Mouse (Mus musculus) heart, embryonic 10.5 days (tissue): Measurements from ENCODE around the gene Klrc3. TPM values are rescaled to one million over a fixed set of nuclear protein-coding genes. Genes with fewer than 3 reads are reported as not detected.
"Not testable (repeated sequence)": the region's sequence is repeated elsewhere in the genome, so short reads cannot be mapped to it uniquely, and the experiment has no call there.

ENCODE experiments used
- DNase-seq: peaks from one replicate; pipeline ENCODE4 v3.0.0-alpha.2; 2017; ENCODE audit warnings: low spot score
- H3K27ac ChIP-seq: fragments of 300-500 bp; sonication (generic); 2 replicates; pipeline ENCODE4 v1.5.1; 2016; ENCODE audit warnings: mild to moderate bottlenecking
- H3K27me3 ChIP-seq: fragments of 300-500 bp; sonication (generic); 2 replicates; pipeline ENCODE4 v1.6.1; 2016; ENCODE audit warnings: mild to moderate bottlenecking; ENCODE audit not compliant: poor library complexity, insufficient read depth, severe bottlenecking
- H3K36me3 ChIP-seq: fragments of 300-500 bp; sonication (generic); 2 replicates; pipeline ENCODE4 v1.6.1; 2016; ENCODE audit warnings: mild to moderate bottlenecking, moderate library complexity
- H3K4me1 ChIP-seq: fragments of 300-500 bp; sonication (generic); 2 replicates; pipeline ENCODE4 v1.6.1; 2016; ENCODE audit warnings: mild to moderate bottlenecking
- H3K4me3 ChIP-seq: fragments of 300-500 bp; sonication (generic); 2 replicates; pipeline ENCODE4 v1.5.1; 2016; ENCODE audit warnings: mild to moderate bottlenecking, moderate library complexity
- H3K9me3 ChIP-seq: fragments of 300-500 bp; sonication (generic); 2 replicates; pipeline ENCODE4 v1.6.1; 2016; ENCODE audit warnings: mild to moderate bottlenecking, moderate library complexity
- WGBS: fragments of 180-500 bp; shearing (Covaris S2); methylation state at CpG from one replicate; pipeline ENCODE4 v1.1.7; 2016; 5-methylcytosine and 5-hydroxymethylcytosine counted together
- microRNA-seq: library from miRNA; unstranded; fragments of <30 nt; microRNA quantifications from one replicate; pipeline ENCODE4, GENCODE M21; 2017
- polyA plus RNA-seq: library from polyadenylated mRNA; unstranded; fragments of >200 nt; fragmentation: Nextera tagmentation; extraction: Ambion mirVana; gene quantifications from 2 replicates; pipeline ENCODE4 v1.2.1, GENCODE M21; 2016

Gene Klrc3
- not detected in 2 replicates for polyA plus RNA-seq

GRCm38 (mm10) chr6:129643237-129643636 is at the start of gene Klrc3:
Gene Klrc3, minus strand, starts transcription at chr6:129643337.
- not testable (repeated sequence) for H3K27ac ChIP-seq, H3K36me3 ChIP-seq, H3K4me3 ChIP-seq, DNase-seq, H3K27me3 ChIP-seq, H3K9me3 ChIP-seq, H3K4me1 ChIP-seq
- WGBS, result 76% methylated on average over 3 of the region's 3 CpGs

GRCm38 (mm10) chr6:129691436-129691835 is 48.3 kb upstream of the Klrc3 start:
- not testable (repeated sequence) for DNase-seq, H3K27ac ChIP-seq, H3K9me3 ChIP-seq, H3K27me3 ChIP-seq, H3K4me1 ChIP-seq, H3K4me3 ChIP-seq, H3K36me3 ChIP-seq
- 62% methylated on average over 10 of the region's 10 CpGs for WGBS

DNA sequence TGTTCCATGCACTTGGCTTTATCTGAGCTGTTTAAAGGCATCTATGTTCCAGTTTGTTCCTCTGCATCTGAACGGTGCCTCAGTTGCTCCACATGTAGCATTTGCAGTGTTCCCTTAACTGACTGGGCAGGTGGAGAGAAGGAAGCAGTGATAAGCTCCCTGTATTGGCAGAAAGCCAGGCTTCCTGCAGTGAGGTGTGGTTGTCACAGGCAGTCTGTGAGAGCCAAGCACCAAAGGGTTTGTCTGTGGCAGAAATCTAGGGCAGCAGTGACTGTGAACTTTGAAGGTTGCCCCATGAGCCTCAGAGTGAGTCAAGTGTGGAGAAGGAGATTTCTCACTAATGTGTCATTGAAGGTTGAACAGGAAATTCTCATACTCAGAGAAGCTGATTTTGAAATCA is 37.2 kb upstream of the Klrc3 start:
- H3K36me3 ChIP-seq, result no peaks in the 10 kb centered on the region
- H3K4me3 ChIP-seq, result no peak overlapping the region
- no peak overlapping the region for H3K27ac ChIP-seq
- no peaks in the 10 kb centered on the region for H3K27me3 ChIP-seq
- no peak for DNase-seq
- H3K9me3 ChIP-seq, result no peaks in the 10 kb centered on the region
- 52% methylated on average over 1 of the region's 1 CpGs for WGBS
- H3K4me1 ChIP-seq, result no peaks in the 10 kb centered on the region

DNA sequence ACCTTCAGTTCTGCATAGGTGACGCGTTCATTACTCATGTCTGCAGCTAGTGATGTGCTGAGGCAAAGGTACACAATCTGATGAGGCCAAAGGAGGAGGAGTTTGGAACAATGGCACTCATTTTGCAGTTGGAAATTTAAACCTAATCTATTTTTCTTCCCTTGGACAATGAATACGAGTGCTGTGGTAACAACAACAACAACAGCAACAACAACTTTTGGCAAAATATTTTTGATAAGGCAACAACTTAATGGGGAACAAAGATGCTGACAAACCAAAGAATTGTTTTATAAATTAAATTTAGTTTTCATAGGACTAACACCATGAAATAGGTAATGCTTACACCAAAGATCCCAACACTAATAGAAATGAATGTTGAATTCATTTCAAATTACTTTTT is 35.7 kb upstream of the Klrc3 start, which contains the start of gene Klrc1:
TSS of gene Klrc1 (minus strand) at position 101 of the 400 bp plus-strand sequence.
- H3K4me3 ChIP-seq, result no peak within 1 kb of the TSS
- H3K36me3 ChIP-seq, result no peaks in the 10 kb centered on the region
- no peaks in the 10 kb centered on the region for H3K4me1 ChIP-seq
- no peaks in the 10 kb centered on the region for H3K9me3 ChIP-seq
- no peak for DNase-seq
- H3K27ac ChIP-seq, result no peak within 1 kb of the TSS
- no peaks in the 10 kb centered on the region for H3K27me3 ChIP-seq
- WGBS, result 76% methylated on average over 3 of the region's 3 CpGs

DNA sequence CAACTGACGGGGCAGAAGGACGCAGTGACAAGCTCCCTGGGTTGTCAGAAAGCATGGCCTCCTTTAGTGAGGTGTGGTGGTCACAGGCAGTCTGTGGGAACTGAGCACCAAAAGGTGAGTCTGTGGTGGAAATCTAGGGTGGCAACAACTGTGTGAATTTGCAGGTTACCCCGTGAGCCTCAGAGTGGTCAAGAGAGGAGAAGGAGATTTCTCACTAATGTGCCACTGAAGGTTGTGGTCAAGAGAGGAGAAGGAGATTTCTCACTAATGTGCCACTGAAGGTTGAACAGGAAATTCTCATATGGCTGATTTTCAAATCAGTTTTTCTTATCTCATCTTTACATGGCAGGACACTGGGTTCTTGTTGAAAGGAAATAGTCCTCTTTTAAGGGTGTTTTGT is 18.2 kb upstream of the Klrc3 start:
- WGBS, result no CpG with 5 or more reads among the region's 3 CpGs
- not testable (repeated sequence) for H3K4me3 ChIP-seq, DNase-seq, H3K4me1 ChIP-seq, H3K9me3 ChIP-seq, H3K27me3 ChIP-seq, H3K36me3 ChIP-seq, H3K27ac ChIP-seq

GRCm38 (mm10) chr6:129660589-129660988 is 17.5 kb upstream of the Klrc3 start, which contains the start of gene Klrc2:
Gene Klrc2, minus strand, starts transcription at chr6:129660689.
- not testable (repeated sequence) for H3K27ac ChIP-seq, H3K27me3 ChIP-seq, H3K4me3 ChIP-seq, H3K4me1 ChIP-seq, H3K9me3 ChIP-seq, DNase-seq, H3K36me3 ChIP-seq
- 71% methylated on average over 4 of the region's 4 CpGs for WGBS

DNA sequence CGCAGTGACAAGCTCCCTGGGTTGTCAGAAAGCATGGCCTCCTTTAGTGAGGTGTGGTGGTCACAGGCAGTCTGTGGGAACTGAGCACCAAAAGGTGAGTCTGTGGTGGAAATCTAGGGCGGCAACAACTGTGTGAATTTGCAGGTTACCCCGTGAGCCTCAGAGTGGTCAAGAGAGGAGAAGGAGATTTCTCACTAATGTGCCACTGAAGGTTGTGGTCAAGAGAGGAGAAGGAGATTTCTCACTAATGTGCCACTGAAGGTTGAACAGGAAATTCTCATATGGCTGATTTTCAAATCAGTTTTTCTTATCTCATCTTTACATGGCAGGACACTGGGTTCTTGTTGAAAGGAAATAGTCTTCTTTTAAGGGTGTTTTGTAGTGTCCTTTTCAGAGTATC is 917 bp upstream of the Klrc3 start:
- H3K4me3 ChIP-seq, H3K27me3 ChIP-seq, H3K27ac ChIP-seq, H3K9me3 ChIP-seq, H3K36me3 ChIP-seq, H3K4me1 ChIP-seq, DNase-seq: not testable (repeated sequence)
- 71% methylated on average over 1 of the region's 3 CpGs for WGBS

DNA sequence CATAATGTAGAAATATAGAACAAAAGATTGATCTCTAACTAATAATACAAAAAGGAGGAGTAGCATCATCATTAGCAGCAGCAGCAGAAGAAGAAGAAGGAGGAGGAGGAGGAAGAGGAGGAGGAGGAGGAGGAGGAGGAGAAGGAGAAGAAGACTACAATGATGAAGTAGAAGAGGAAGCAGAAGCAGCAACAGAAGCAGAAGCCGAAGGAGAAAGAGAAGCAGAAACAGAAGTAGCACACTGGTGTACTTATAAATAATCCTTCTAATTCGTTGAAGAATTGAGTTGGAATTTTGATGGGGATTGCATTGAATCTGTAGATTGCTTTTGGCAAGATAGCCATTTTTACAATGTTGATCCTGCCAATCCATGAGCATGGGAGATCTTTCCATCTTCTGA is 12.1 kb downstream of the Klrc3 start:
- H3K4me3 ChIP-seq, H3K27ac ChIP-seq, H3K27me3 ChIP-seq, H3K4me1 ChIP-seq, H3K9me3 ChIP-seq, H3K36me3 ChIP-seq, DNase-seq: not testable (repeated sequence)
- 70% methylated on average over 2 of the region's 2 CpGs for WGBS

GRCm38 (mm10) chr6:129623735-129624134 is 19.4 kb downstream of the Klrc3 start, which contains the start of gene Klrk1:
Gene Klrk1, minus strand, starts transcription at chr6:129623864.
- no peak within 1 kb of the TSS for H3K4me3 ChIP-seq
- no peaks in the 10 kb centered on the region for H3K36me3 ChIP-seq
- no peaks in the 10 kb centered on the region for H3K9me3 ChIP-seq
- H3K27me3 ChIP-seq, result no peaks in the 10 kb centered on the region
- H3K4me1 ChIP-seq, result no peaks in the 10 kb centered on the region
- H3K27ac ChIP-seq, result no peak within 1 kb of the TSS
- WGBS, result 83% methylated on average over 4 of the region's 4 CpGs
- no peak for DNase-seq

DNA sequence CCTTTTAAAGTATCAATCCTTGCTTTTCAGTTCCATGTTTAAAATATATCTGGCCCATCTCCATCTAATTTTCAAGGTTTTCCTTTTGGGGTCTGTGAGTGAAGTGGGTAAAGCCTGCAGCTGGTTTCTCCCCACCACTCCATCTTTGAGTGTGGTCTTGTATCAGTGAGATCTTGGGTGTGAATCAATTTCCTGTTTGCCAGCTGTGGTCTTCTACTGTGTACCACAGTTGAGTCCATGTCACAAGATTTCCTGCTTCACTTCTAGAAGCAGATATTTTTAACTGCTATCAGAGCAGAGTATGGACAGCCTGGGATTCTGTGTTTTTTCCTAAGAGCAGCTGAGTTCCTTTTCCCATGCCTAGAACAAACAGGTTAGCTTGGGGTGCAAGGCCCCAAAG is 34.8 kb downstream of the Klrc3 start:
- H3K27me3 ChIP-seq, result no peaks in the 10 kb centered on the region
- H3K36me3 ChIP-seq, result no peaks in the 10 kb centered on the region
- H3K4me1 ChIP-seq, result no peaks in the 10 kb centered on the region
- no peaks in the 10 kb centered on the region for H3K9me3 ChIP-seq
- H3K4me3 ChIP-seq, result no peak overlapping the region
- DNase-seq, result no peak
- no peak overlapping the region for H3K27ac ChIP-seq

DNA sequence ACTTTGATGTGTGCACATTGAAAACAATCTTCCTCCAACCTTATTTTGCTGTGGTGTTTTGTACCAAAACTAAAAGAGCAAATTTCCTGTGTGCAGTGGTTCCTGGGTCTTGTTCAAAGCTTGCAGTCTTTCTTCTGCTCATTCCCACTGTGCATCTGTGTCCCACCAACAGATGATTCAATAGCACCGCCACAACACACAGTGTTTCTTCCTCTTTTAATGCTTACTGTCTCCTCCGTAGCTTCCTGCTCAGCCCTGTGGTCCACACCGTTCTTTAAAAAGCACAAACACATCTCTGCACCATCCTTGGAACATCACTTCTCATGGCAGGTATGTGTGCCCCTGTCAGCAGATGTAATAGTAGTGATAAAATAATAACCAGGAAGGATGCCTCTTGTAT is 51.6 kb downstream of the Klrc3 start, which contains the start of gene Klrd1:
TSS of gene Klrd1 (plus strand) at position 275 of the 400 bp plus-strand sequence.
- 71% methylated on average over 3 of the region's 3 CpGs for WGBS
- H3K36me3 ChIP-seq, result no peaks in the 10 kb centered on the region
- H3K9me3 ChIP-seq, result no peaks in the 10 kb centered on the region
- no peak within 1 kb of the TSS for H3K4me3 ChIP-seq
- no peak for DNase-seq
- H3K27ac ChIP-seq, result no peak within 1 kb of the TSS
- H3K27me3 ChIP-seq, result no peaks in the 10 kb centered on the region
- H3K4me1 ChIP-seq, result no peaks in the 10 kb centered on the region

Small RNAs within 50 kb of the gene (microRNA-seq; reads per million reads assigned to microRNA genes)
- gene Mir680-1, result not detected

Other genes with a start within 250 kb of the Klrc3 start
- gene Clec1b, start 246.0 kb downstream of the Klrc3 start, polyA plus RNA-seq, result 4.8 and 12.8 TPM in 2 replicates
- gene Clec9a, start 234.5 kb downstream of the Klrc3 start, polyA plus RNA-seq, result 0.14 and 0.17 TPM in 2 replicates
- 0.48 and 0.54 TPM in 2 replicates for gene Clec1a, start 191.3 kb downstream of the Klrc3 start, polyA plus RNA-seq
- gene Olr1, start 136.2 kb downstream of the Klrc3 start, polyA plus RNA-seq, result 0.20 and 0.28 TPM in 2 replicates
- gene Tmem52b, start 130.8 kb downstream of the Klrc3 start, polyA plus RNA-seq, result not detected in 2 replicates
- gene Gabarapl1, start 110.2 kb downstream of the Klrc3 start, polyA plus RNA-seq, result 30.8 and 34.4 TPM in 2 replicates
- gene Klre1, start 65.4 kb downstream of the Klrc3 start, polyA plus RNA-seq, result not detected in 2 replicates
- not detected in 2 replicates for gene Klrd1, start 51.6 kb downstream of the Klrc3 start, polyA plus RNA-seq
- 0.04 and 0.09 TPM in 2 replicates for gene Klrk1, start 19.5 kb downstream of the Klrc3 start, polyA plus RNA-seq
- not detected in 2 replicates for gene Klrc2, start 17.4 kb upstream of the Klrc3 start, polyA plus RNA-seq
- gene Klrc1, start 35.6 kb upstream of the Klrc3 start, polyA plus RNA-seq, result not detected in 2 replicates
- not detected in 2 replicates for gene Klri1, start 73.8 kb upstream of the Klrc3 start, polyA plus RNA-seq
- gene Klri2, start 97.1 kb upstream of the Klrc3 start, polyA plus RNA-seq, result not detected in 2 replicates
- gene Gm156, start 140.9 kb upstream of the Klrc3 start, polyA plus RNA-seq, result not detected in 2 replicates
- gene Gm17631, start 219.3 kb upstream of the Klrc3 start, polyA plus RNA-seq, result not detected in 2 replicates
- not detected in 2 replicates for gene Klra17, start 233.3 kb upstream of the Klrc3 start, polyA plus RNA-seq